Mouse (Mus musculus) embryonic stem cell, embryonic (primary cell): Measurements from ENCODE around the gene Fmo5.

Experiments used
- CTCF ChIA-PET, 4 experiments: fragments of 300-600 bp in 2 of 4; fragments of 350-600 bp in 2 of 4; sonication (Branson Sonifier 250); formaldehyde crosslinking; loops; one replicate each; lab custom pipeline; 2022; ENCODE audit warnings: inconsistent platforms in 2 of 4; lab: Charles Lee
- POLR2A ChIA-PET, 4 experiments: fragments of 300-600 bp in 2 of 4; fragments of 350-600 bp in 2 of 4; sonication (Branson Sonifier 250); formaldehyde crosslinking; loops; one replicate each; lab custom pipeline; 2022; ENCODE audit warnings: antibody characterized with exemption in 4 of 4, inconsistent platforms in 1 of 4; lab: Charles Lee

Fmo5 gene

GRCm38 (mm10) chr3:97628391-97629001, at the start of gene Fmo5:
Gene Fmo5, plus strand, starts transcription at chr3:97628804.
- ChIA-PET POLR2A (interaction anchor here in 3 of 4 experiments (1.0 to 1.9 kb wide), 10 partner anchors 9 to 171 kb away, joined by 3 to 7 read pairs (median 3); partner anchors contain the start of gene Chd1l (in 1 of the 3)), CTCF (interaction anchor here (0.8 to 2.7 kb wide), 5 partner anchors 18 to 53 kb away, joined by 3 to 11 read pairs (median 5); partner anchors contain the start of gene Chd1l (in 4 of the 4))

GRCm38 (mm10) chr3:97585383-97586160, 43.0 kb upstream of the Fmo5 start:
- POLR2A ChIA-PET, result interaction anchor here in 3 of 4 experiments (0.5 to 1.2 kb wide), 11 partner anchors 17 to 284 kb away, joined by 3 to 4 read pairs (median 3); no protein-coding TSS in a partner anchor

GRCm38 (mm10) chr3:97587656-97588055, 40.9 kb upstream of the Fmo5 start:
- POLR2A ChIA-PET, result interaction anchor here in 1 of 4 experiments (1.0 to 1.3 kb wide), 2 partner anchors 9 to 51 kb away, joined by 3 read pairs; no protein-coding TSS in a partner anchor
- CTCF ChIA-PET, result interaction anchor here in 1 of 4 experiments (0.5 kb wide), 1 partner anchor 652 kb away, joined by 3 read pairs; no protein-coding TSS in a partner anchor

More at GRCm38 (mm10) chr3:97585383-97586160, 43.0 kb upstream of the Fmo5 start:
- CTCF ChIA-PET, result interaction anchor here (0.5 to 3.0 kb wide), 62 partner anchors 8 to 659 kb away, joined by 3 to 43 read pairs (median 4); partner anchors contain the start of gene Chd1l (in 3 of the 4)

GRCm38 (mm10) chr3:97590699-97591098, 37.9 kb upstream of the Fmo5 start:
- CTCF ChIA-PET, result interaction anchor here in 3 of 4 experiments (1.1 to 1.7 kb wide), 5 partner anchors 15 to 196 kb away, joined by 3 to 6 read pairs (median 4); partner anchors contain the start of gene Chd1l (in 2 of the 3)

GRCm38 (mm10) chr3:97593089-97593488, 35.5 kb upstream of the Fmo5 start:
- ChIA-PET CTCF (interaction anchor here in 1 of 4 experiments (0.6 kb wide), 1 partner anchor 47 kb away, joined by 3 read pairs; no protein-coding TSS in a partner anchor), POLR2A (interaction anchor here in 2 of 4 experiments (0.6 to 1.1 kb wide), 2 partner anchors 12 to 65 kb away, joined by 3 read pairs; partner anchors contain the start of gene Prkab2 (in 1 of the 2))

More at GRCm38 (mm10) chr3:97590699-97591098, 37.9 kb upstream of the Fmo5 start:
- POLR2A ChIA-PET, result interaction anchor here in 2 of 4 experiments (0.8 to 1.2 kb wide), 2 partner anchors 9 to 181 kb away, joined by 3 to 4 read pairs; no protein-coding TSS in a partner anchor

- POLR2A ChIA-PET, result interaction anchor here in 2 of 4 experiments (1.0 to 1.4 kb wide), 3 partner anchors 15 to 64 kb away, joined by 3 to 5 read pairs (median 3); partner anchors contain the start of genes Chd1l (in 1 of the 2) and Prkab2 (in 1 of the 2)
- CTCF ChIA-PET, result interaction anchor here in 2 of 4 experiments (1.0 kb wide), 2 partner anchors 9 to 16 kb away, joined by 3 to 4 read pairs; partner anchors contain the start of gene Chd1l (in 1 of the 2)
Observed at GRCm38 (mm10) chr3:97594140-97594539, 34.5 kb upstream of the Fmo5 start.

- ChIA-PET POLR2A (no interaction called here), CTCF (interaction anchor here in 1 of 4 experiments (1.0 kb wide), 1 partner anchor 15 kb away, joined by 3 read pairs; the partner anchor contains the start of gene Chd1l)
Observed at GRCm38 (mm10) chr3:97595066-97595465, 33.5 kb upstream of the Fmo5 start.

- CTCF ChIA-PET, result interaction anchor here in 2 of 4 experiments (1.0 to 2.2 kb wide), 2 partner anchors 11 to 13 kb away, joined by 5 to 8 read pairs; partner anchors contain the start of gene Chd1l (in 1 of the 2)
- POLR2A ChIA-PET, result no interaction called here
Observed at GRCm38 (mm10) chr3:97596796-97597195, 31.8 kb upstream of the Fmo5 start.

- ChIA-PET POLR2A (interaction anchor here in 1 of 4 experiments (0.6 to 1.0 kb wide), 3 partner anchors 10 to 56 kb away, joined by 3 read pairs; partner anchors contain the start of gene Chd1l), CTCF (interaction anchor here in 3 of 4 experiments (0.9 to 1.4 kb wide), 3 partner anchors 10 to 14 kb away, joined by 3 to 4 read pairs (median 3); partner anchors contain the start of gene Chd1l (in 2 of the 3))
Observed at GRCm38 (mm10) chr3:97600050-97600832, 28.4 kb upstream of the Fmo5 start.

- ChIA-PET POLR2A (interaction anchor here in 3 of 4 experiments (0.5 to 1.7 kb wide), 10 partner anchors 8 to 1930 kb away, joined by 3 to 7 read pairs (median 4); partner anchors contain the start of gene Fmo5 (in 1 of the 3)), CTCF (interaction anchor here (0.6 to 3.2 kb wide), 25 partner anchors 9 to 84 kb away, joined by 3 to 13 read pairs (median 4); partner anchors contain the start of genes Fmo5 (in 4 of the 4) and Prkab2 (in 1 of the 4))
Observed at GRCm38 (mm10) chr3:97609201-97609844, 19.3 kb upstream of the Fmo5 start.

GRCm38 (mm10) chr3:97609845-97610410, 18.7 kb upstream of the Fmo5 start, which contains the start of gene Chd1l:
Gene Chd1l, minus strand, starts transcription at chr3:97610203.
- CTCF ChIA-PET, result interaction anchor here (0.6 to 3.2 kb wide), 36 partner anchors 9 to 1045 kb away, joined by 3 to 13 read pairs (median 3); partner anchors contain the start of genes Fmo5 (in 4 of the 4) and Prkab2 (in 1 of the 4)
- POLR2A ChIA-PET, result interaction anchor here (0.5 to 1.7 kb wide), 22 partner anchors 8 to 1930 kb away, joined by 3 to 7 read pairs (median 3); partner anchors contain the start of gene Fmo5 (in 1 of the 4)

GRCm38 (mm10) chr3:97611021-97611420, 17.6 kb upstream of the Fmo5 start:
- ChIA-PET POLR2A (interaction anchor here in 3 of 4 experiments (0.6 to 1.5 kb wide), 6 partner anchors 7 to 1154 kb away, joined by 3 to 6 read pairs (median 3); no protein-coding TSS in a partner anchor), CTCF (interaction anchor here in 3 of 4 experiments (0.6 to 3.2 kb wide), 6 partner anchors 13 to 420 kb away, joined by 3 to 8 read pairs (median 6); partner anchors contain the start of gene Fmo5 (in 1 of the 3))

GRCm38 (mm10) chr3:97615154-97615553, 13.4 kb upstream of the Fmo5 start:
- CTCF ChIA-PET, result no interaction called here
- POLR2A ChIA-PET, result no interaction called here

- CTCF ChIA-PET, result no interaction called here
Observed at GRCm38 (mm10) chr3:97615933-97616332, 12.7 kb upstream of the Fmo5 start.

GRCm38 (mm10) chr3:97617091-97617825, 11.3 kb upstream of the Fmo5 start:
- CTCF ChIA-PET, result no interaction called here
- POLR2A ChIA-PET, result interaction anchor here in 3 of 4 experiments (0.9 to 1.8 kb wide), 5 partner anchors 7 to 33 kb away, joined by 3 to 6 read pairs (median 4); partner anchors contain the start of genes Fmo5 (in 2 of the 3) and Chd1l (in 1 of the 3)

More at GRCm38 (mm10) chr3:97615933-97616332, 12.7 kb upstream of the Fmo5 start:
- POLR2A ChIA-PET, result no interaction called here
